Mouse (Mus musculus) leukemia stem cell, adult 10-12 weeks (primary cell): ENCODE data around the gene Ogfrl1. TPM values are rescaled to one million over a fixed set of nuclear protein-coding genes. Genes with fewer than 3 reads are reported as not detected.

Source experiments
- polyA plus RNA-seq: library from polyadenylated mRNA; stranded (reverse); fragments of >175 nt; gene quantifications from 2 replicates; pipeline ENCODE4 v1.2.3, GENCODE M21; 2012; ENCODE audit warnings: low replicate concordance

The Ogfrl1 gene
- 4.4 and 8.2 TPM in 2 replicates for polyA plus RNA-seq

DNA sequence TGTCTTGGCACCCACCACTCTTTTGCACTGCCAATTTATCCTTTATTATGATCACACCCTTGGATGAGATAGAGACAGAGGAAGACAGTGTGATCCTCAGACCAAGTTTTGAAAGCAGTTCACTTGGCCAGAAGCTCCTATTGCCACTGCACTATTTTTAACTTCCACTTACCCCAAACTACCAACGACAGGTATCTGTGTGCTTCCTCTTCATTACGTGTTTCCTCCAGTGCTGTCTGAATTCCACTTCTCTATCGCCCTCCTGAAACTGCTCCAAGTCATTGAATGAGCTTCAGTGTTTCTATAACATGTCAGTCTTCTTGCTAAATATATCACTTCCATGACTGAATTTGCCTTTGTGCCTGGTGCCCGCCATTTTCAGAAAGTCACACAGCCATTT is at the start of gene Ogfrl1:
Gene Ogfrl1, minus strand, starts transcription at position 150 of the 400 bp plus-strand sequence.

